Mouse (Mus musculus): Measurements from ENCODE around the gene Jam2.

Jam2 gene

GRCm38 (mm10) chr16:84853492-84853891 is 79.6 kb downstream of the Jam2 start:
- DNase-seq (ENCODE audit: low spot score): no peak

DNA sequence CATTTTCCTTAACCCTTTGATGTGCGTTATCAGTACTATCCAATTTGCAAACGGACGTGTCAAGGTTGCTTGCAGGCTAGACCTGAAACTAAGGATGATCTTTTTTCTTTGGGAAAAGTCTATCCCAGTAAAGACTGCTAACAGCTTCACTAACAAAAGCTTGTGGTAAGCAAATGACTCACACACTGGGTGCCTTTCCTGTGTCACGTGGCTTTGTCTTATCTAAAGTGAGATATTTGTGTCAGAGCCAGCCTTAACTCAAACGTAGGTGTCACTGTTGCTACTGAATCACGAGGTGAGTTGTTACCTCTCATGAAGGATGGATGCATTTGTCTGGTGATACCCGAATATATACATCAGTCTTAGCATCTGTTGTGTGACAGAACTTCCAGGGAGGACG is 90.7 kb downstream of the Jam2 start:
- DNase-seq (ENCODE audit: low spot score): no peak

DNA sequence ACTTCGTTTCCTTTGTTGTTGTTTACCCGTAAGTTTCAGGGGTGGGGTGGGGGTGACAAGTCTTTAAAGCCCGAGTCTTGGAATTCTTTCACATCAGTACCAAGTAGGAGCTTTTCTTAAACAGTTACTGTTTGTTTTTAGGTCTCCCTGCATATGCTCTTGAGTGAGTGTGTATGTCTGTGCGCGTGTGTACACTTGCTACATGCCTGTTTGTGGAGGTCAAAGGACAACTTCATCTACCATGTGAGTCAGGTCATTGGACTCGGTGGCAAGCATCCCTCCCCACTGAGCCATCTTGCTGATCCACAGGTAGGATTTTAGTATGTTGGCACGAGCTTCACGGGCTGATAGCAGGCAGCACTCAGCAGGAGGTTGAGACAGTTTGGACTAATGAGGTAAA is 99.9 kb downstream of the Jam2 start:
- DNase-seq (ENCODE audit: low spot score): no peak

DNA sequence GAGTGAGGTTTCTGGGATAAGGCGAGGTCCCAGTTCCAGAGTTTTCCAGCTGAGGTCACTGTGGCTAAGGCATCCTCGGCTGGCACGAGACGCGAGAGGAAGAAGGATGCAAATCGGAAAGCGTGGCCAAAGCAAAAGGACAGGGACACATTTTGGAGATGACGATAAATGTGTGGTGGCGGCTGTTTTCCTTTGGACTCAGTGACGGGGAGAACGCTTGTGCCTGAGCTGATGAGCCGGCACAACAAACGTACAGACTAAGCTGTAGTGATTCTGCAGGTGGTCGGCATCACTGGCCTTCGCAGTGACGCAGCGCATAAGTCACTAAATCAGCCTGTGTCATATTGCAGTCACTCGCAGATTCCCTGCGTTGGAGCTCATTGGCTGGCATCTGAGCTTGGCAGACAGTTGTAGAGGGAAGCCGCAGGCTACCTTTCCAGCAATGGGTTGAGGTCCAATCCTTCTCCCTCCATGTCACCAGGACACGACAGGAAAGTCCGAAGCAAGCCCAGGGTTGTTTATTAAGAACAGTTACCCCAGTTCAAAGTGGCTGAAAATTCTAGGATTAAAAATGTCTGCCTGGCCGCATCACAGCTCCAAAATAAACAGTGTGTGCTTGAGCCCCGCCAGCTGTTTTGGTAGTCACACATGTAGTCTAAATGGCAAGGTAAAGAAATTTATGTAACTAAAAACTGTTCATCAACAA is 101.2 kb downstream of the Jam2 start:
- DNase-seq (ENCODE audit: low spot score): no peak

All from ovary, adult 18-20 months (tissue).